Mouse (Mus musculus): Measurements from ENCODE around the gene Slc25a13.

The Slc25a13 gene

GRCm38 (mm10) chr6:6216507-6217285 lies at the start of gene Slc25a13:
Slc25a13 (minus strand) TSS chr6:6217173.
- DNase-seq: peak; percentile 86

GRCm38 (mm10) chr6:6265761-6266160 lies 48.8 kb upstream of the Slc25a13 start:
- no peak for DNase-seq

GRCm38 (mm10) chr6:6263293-6263911 lies 46.4 kb upstream of the Slc25a13 start:
- no peak for DNase-seq

GRCm38 (mm10) chr6:6260917-6261316 lies 43.9 kb upstream of the Slc25a13 start:
- no peak for DNase-seq

GRCm38 (mm10) chr6:6248500-6248899 lies 31.5 kb upstream of the Slc25a13 start:
- peak; percentile 9 for DNase-seq

GRCm38 (mm10) chr6:6243828-6244227 lies 26.9 kb upstream of the Slc25a13 start:
- DNase-seq: no peak

- no peak for DNase-seq
Observed at GRCm38 (mm10) chr6:6242114-6242513, 25.1 kb upstream of the Slc25a13 start.

- no peak for DNase-seq
Observed at GRCm38 (mm10) chr6:6236788-6237298, 19.9 kb upstream of the Slc25a13 start.

- no peak for DNase-seq
Observed at GRCm38 (mm10) chr6:6230262-6230661, 13.3 kb upstream of the Slc25a13 start.

GRCm38 (mm10) chr6:6222721-6223120 lies 5.7 kb upstream of the Slc25a13 start:
- DNase-seq: no peak

GRCm38 (mm10) chr6:6220574-6220973 lies 3.6 kb upstream of the Slc25a13 start:
- no peak for DNase-seq

GRCm38 (mm10) chr6:6219661-6220370 lies 2.8 kb upstream of the Slc25a13 start:
- DNase-seq: peak; percentile 72

- no peak for DNase-seq
Observed at GRCm38 (mm10) chr6:6217286-6217625, 283 bp upstream of the Slc25a13 start.

- no peak for DNase-seq
Observed at GRCm38 (mm10) chr6:6216120-6216506, 860 bp downstream of the Slc25a13 start.

GRCm38 (mm10) chr6:6212360-6213310 lies 4.3 kb downstream of the Slc25a13 start:
- no peak for DNase-seq

- DNase-seq: no peak
Observed at GRCm38 (mm10) chr6:6211958-6212357, 5.0 kb downstream of the Slc25a13 start.

GRCm38 (mm10) chr6:6210637-6211036 lies 6.3 kb downstream of the Slc25a13 start:
- no peak for DNase-seq

- no peak for DNase-seq
Observed at GRCm38 (mm10) chr6:6208351-6209059, 8.5 kb downstream of the Slc25a13 start.

- no peak for DNase-seq
Observed at GRCm38 (mm10) chr6:6207836-6208235, 9.1 kb downstream of the Slc25a13 start.

- DNase-seq: no peak
Observed at GRCm38 (mm10) chr6:6207395-6207794, 9.6 kb downstream of the Slc25a13 start.

GRCm38 (mm10) chr6:6205599-6206165 lies 11.3 kb downstream of the Slc25a13 start:
- no peak for DNase-seq
